Mouse (Mus musculus) stomach, embryonic 14.5 days (tissue): Measurements from ENCODE around the gene Tasp1. TPM values are rescaled to one million over a fixed set of nuclear protein-coding genes. Genes with fewer than 3 reads are reported as not detected.

ENCODE experiments used
- ATAC-seq: fragments of 200-750 bp; cut with Nextera tagmentation; 2 replicates; pipeline ENCODE4 v1.8.0; 2017; ENCODE audit warnings: low read depth, moderate TSS enrichment; ENCODE audit not compliant: insufficient number of reproducible peaks, insufficient read depth, low FRiP score
- H3K27ac ChIP-seq: fragments of 300-500 bp; sonication (generic); 2 replicates; pipeline ENCODE4 v1.5.1; 2014; ENCODE audit warnings: mild to moderate bottlenecking, low read length, moderate library complexity, mixed read lengths
- H3K27me3 ChIP-seq: fragments of 300-500 bp; sonication (generic); 2 replicates; pipeline ENCODE4 v1.6.1; 2014; ENCODE audit warnings: low read length, control low read depth, mixed read lengths; ENCODE audit not compliant: control insufficient read depth, insufficient read depth
- H3K36me3 ChIP-seq: fragments of 300-500 bp; sonication (generic); 2 replicates; pipeline ENCODE4 v1.6.1; 2014; ENCODE audit warnings: mild to moderate bottlenecking, control low read depth, low read length, moderate library complexity, mixed read lengths; ENCODE audit not compliant: control insufficient read depth, insufficient read depth
- H3K4me1 ChIP-seq: fragments of 300-500 bp; sonication (generic); 2 replicates; pipeline ENCODE4 v1.6.1; 2014; ENCODE audit warnings: low read length, control low read depth, mixed read lengths; ENCODE audit not compliant: control insufficient read depth, insufficient read depth
- H3K4me2 ChIP-seq: fragments of 300-500 bp; sonication (generic); replicated peaks from 2 replicates; pipeline ENCODE4 v1.6.1; 2014; ENCODE audit warnings: low read depth, low read length, control low read depth
- H3K4me3 ChIP-seq: fragments of 300-500 bp; sonication (generic); 2 replicates; pipeline ENCODE4 v1.5.1; 2014; ENCODE audit warnings: low read depth, low read length, control low read depth
- H3K9ac ChIP-seq: fragments of 300-500 bp; sonication (generic); replicated peaks from 2 replicates; pipeline ENCODE4 v1.6.1; 2014; ENCODE audit warnings: low read depth, mild to moderate bottlenecking, control low read depth, low read length, moderate library complexity, mixed read lengths
- H3K9me3 ChIP-seq: fragments of 300-500 bp; sonication (generic); 2 replicates; pipeline ENCODE4 v1.6.1; 2016; ENCODE audit warnings: low read depth, low read length, control low read depth; ENCODE audit not compliant: control insufficient read depth
- WGBS: fragments of 180-500 bp; shearing (Covaris S2); extraction: QIAGEN DNeasy Blood & Tissue Kit; methylation state at CpG from one replicate; pipeline ENCODE4 v1.1.7; 2014; 5-methylcytosine and 5-hydroxymethylcytosine counted together
- polyA plus RNA-seq: library from polyadenylated mRNA; unstranded; fragments of >200 nt; fragmentation: Nextera tagmentation; extraction: Ambion mirVana; gene quantifications from 2 replicates; pipeline ENCODE4 v1.2.1, GENCODE M21; 2014

Gene Tasp1
- polyA plus RNA-seq, 1 experiment from 2014 or later: 23.4 TPM

GRCm38 (mm10) chr2:140067516-140067915 is 911 bp upstream of the Tasp1 start:
- whole genome bisulfite sequencing: 59% methylated on average over 4 of the region's 4 CpGs
- H3K4me2 ChIP-seq: peak overlapping the region; percentile 68; the same call in 1 of the 2 replicates

GRCm38 (mm10) chr2:140065676-140066075 is 929 bp downstream of the Tasp1 start:
- H3K4me2 ChIP-seq: peak overlapping the region; percentile 68
- H3K36me3 ChIP-seq: no peaks in the 10 kb centered on the region
- no peaks in the 10 kb centered on the region for H3K27me3 ChIP-seq
- no peak overlapping the region for H3K9ac ChIP-seq
- H3K4me1 ChIP-seq: no peaks in the 10 kb centered on the region
- peak overlapping the region; percentile 74 for H3K4me3 ChIP-seq
- H3K27ac ChIP-seq: no peak overlapping the region
- H3K9me3 ChIP-seq: no peaks in the 10 kb centered on the region
- WGBS: 83% methylated on average over 8 of the region's 8 CpGs
- ATAC-seq: no peak

More at GRCm38 (mm10) chr2:140067516-140067915, 911 bp upstream of the Tasp1 start:
- no peaks in the 10 kb centered on the region for H3K4me1 ChIP-seq
- H3K4me3 ChIP-seq: no peak overlapping the region
- H3K9me3 ChIP-seq: no peaks in the 10 kb centered on the region
- ATAC-seq: no peak
- no peaks in the 10 kb centered on the region for H3K27me3 ChIP-seq
- H3K36me3 ChIP-seq: no peaks in the 10 kb centered on the region
- H3K9ac ChIP-seq: no peak overlapping the region
- no peak overlapping the region for H3K27ac ChIP-seq

GRCm38 (mm10) chr2:140061481-140061880 is 5.1 kb downstream of the Tasp1 start:
- no peak for ATAC-seq
- 87% methylated on average over 3 of the region's 3 CpGs for WGBS
- H3K4me3 ChIP-seq: no peak overlapping the region

GRCm38 (mm10) chr2:140060092-140060867 is 6.3 kb downstream of the Tasp1 start:
- H3K4me2 ChIP-seq: no peak overlapping the region
- 87% methylated on average over 4 of the region's 4 CpGs for WGBS
- peaks cover 4% of the 10 kb centered on the region for H3K36me3 ChIP-seq
- no peak overlapping the region for H3K9ac ChIP-seq
- no peak overlapping the region for H3K27ac ChIP-seq
- no peaks in the 10 kb centered on the region for H3K9me3 ChIP-seq
- ATAC-seq: no peak
- H3K27me3 ChIP-seq: no peaks in the 10 kb centered on the region
- H3K4me1 ChIP-seq: no peaks in the 10 kb centered on the region
- no peak overlapping the region for H3K4me3 ChIP-seq

More at GRCm38 (mm10) chr2:140061481-140061880, 5.1 kb downstream of the Tasp1 start:
- Histone ChIP-seq H3K36me3 (no peaks in the 10 kb centered on the region; the same call in 1 of the 2 replicates), H3K27ac (no peak overlapping the region), H3K9me3 (no peaks in the 10 kb centered on the region), H3K9ac (no peak overlapping the region), H3K4me2 (no peak overlapping the region), H3K4me1 (no peaks in the 10 kb centered on the region), H3K27me3 (no peaks in the 10 kb centered on the region)

- no peak overlapping the region for H3K4me3 ChIP-seq
- no peak overlapping the region for H3K9ac ChIP-seq
- no peaks in the 10 kb centered on the region for H3K4me1 ChIP-seq
- H3K36me3 ChIP-seq: peaks cover 6% of the 10 kb centered on the region
- no peak overlapping the region for H3K4me2 ChIP-seq
- 86% methylated on average over 6 of the region's 6 CpGs for WGBS
- ATAC-seq: no peak
- no peaks in the 10 kb centered on the region for H3K27me3 ChIP-seq
- no peaks in the 10 kb centered on the region for H3K9me3 ChIP-seq
- no peak overlapping the region for H3K27ac ChIP-seq
Observed at GRCm38 (mm10) chr2:140058125-140058524, 8.5 kb downstream of the Tasp1 start.

- ATAC-seq: no peak
- Histone ChIP-seq H3K9ac (no peak overlapping the region), H3K4me1 (no peaks in the 10 kb centered on the region), H3K9me3 (no peaks in the 10 kb centered on the region), H3K4me3 (no peak overlapping the region), H3K4me2 (no peak overlapping the region), H3K36me3 (peaks cover 32% of the 10 kb centered on the region), H3K27me3 (no peaks in the 10 kb centered on the region), H3K27ac (no peak overlapping the region)
- 78% methylated on average over 2 of the region's 2 CpGs for WGBS
Observed at GRCm38 (mm10) chr2:140051607-140052126, 14.9 kb downstream of the Tasp1 start.

GRCm38 (mm10) chr2:140042522-140043131 is 24.0 kb downstream of the Tasp1 start:
- 79% methylated on average over 2 of the region's 2 CpGs for WGBS
- Histone ChIP-seq H3K27me3 (no peaks in the 10 kb centered on the region), H3K4me3 (no peak overlapping the region), H3K27ac (no peak overlapping the region), H3K9ac (no peak overlapping the region), H3K4me2 (no peak overlapping the region), H3K9me3 (no peaks in the 10 kb centered on the region), H3K36me3 (peaks cover 6% of the 10 kb centered on the region; the same call in 1 of the 2 replicates), H3K4me1 (no peaks in the 10 kb centered on the region)
- no peak for ATAC-seq

GRCm38 (mm10) chr2:140042081-140042480 is 24.5 kb downstream of the Tasp1 start:
- no peaks in the 10 kb centered on the region for H3K4me1 ChIP-seq
- H3K4me3 ChIP-seq: no peak overlapping the region
- ATAC-seq: no peak
- no peak overlapping the region for H3K4me2 ChIP-seq
- H3K9me3 ChIP-seq: no peaks in the 10 kb centered on the region
- WGBS: 91% methylated on average over 10 of the region's 10 CpGs
- H3K27me3 ChIP-seq: no peaks in the 10 kb centered on the region
- no peak overlapping the region for H3K27ac ChIP-seq
- H3K36me3 ChIP-seq: peaks cover 6% of the 10 kb centered on the region; the same call in 1 of the 2 replicates
- H3K9ac ChIP-seq: no peak overlapping the region
